ENCODE assay signal across 27 mouse cellular contexts in the genomic region with DNA sequence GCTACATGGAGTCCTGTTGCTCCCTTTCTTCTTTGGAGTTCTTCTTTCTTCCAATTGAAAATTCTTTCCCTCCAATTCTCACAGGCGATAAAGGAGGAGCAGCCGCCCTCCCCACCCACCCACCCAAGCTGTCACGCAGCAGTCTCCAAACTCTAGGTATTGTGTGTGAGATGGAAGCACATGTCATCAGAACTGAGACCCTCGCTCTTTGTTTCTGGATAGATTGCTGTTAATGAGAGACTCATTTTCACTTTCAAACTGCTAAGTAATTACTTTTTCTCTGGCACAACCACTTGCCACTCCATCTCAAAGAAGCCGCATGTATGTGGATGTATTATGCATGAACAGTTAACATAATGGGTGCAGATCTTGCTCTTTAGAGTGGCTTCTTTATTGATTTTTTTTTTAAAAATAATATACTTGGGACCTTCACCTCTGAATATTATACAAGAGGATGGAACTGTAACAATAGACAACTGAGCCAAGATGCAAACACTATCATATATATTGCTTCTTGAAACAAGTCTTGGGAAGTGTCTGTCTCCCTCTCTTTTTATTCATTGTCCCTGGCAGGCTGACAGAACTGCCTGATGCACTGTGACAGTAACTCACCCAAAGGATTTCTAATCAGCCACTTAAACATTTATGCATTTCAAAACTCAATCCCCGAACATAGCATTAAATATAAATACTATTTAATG. TPM values are rescaled to one million over a fixed set of nuclear protein-coding genes. Genes with fewer than 3 reads are reported as not detected.
DNase-seq lines count a peak whose midpoint lies in the region; ATAC-seq and TF ChIP-seq lines count a peak whose summit lies in the region.
"Had no signal": no experiment of that assay in that cellular context is flagged by ENCODE, and none has a peak within 500 bp of the region (broad histone marks: within the 10 kb centered on the region; RNA-seq: fewer than 3 reads in every experiment).

No protein-coding gene starts in this region.

- peak overlapping the region; percentile 82 for H3K27ac ChIP-seq in layer of hippocampus, adult 2 months
- peak overlapping the region; percentile 90 for H3K27ac ChIP-seq in forebrain, embryonic 14.5 days (ENCODE audit: low read depth, low read length)
- H3K27ac ChIP-seq in embryonic facial prominence, embryonic 10.5 days (replicated peaks) = no peak overlapping the region
- H3K27ac ChIP-seq: embryonic facial prominence, embryonic 13.5 days; heart, embryonic 10.5 days; heart, embryonic 15.5 days; liver, embryonic 13.5 days; neural tube, embryonic 13.5 days had no signal

- H3K9ac ChIP-seq in forebrain, embryonic 14.5 days (ENCODE audit: low read length) = no peak overlapping the region
- H3K9ac ChIP-seq: embryonic facial prominence, embryonic 13.5 days; heart, embryonic 15.5 days; liver, embryonic 13.5 days; neural tube, embryonic 13.5 days had no signal

- H3K4me3 ChIP-seq in layer of hippocampus, adult 2 months = no peak overlapping the region
- H3K4me3 ChIP-seq in forebrain, embryonic 14.5 days (ENCODE audit: low read depth, low read length) = no peak overlapping the region
- H3K4me3 ChIP-seq in embryonic facial prominence, embryonic 10.5 days = no peak overlapping the region
- H3K4me3 ChIP-seq: embryonic facial prominence, embryonic 13.5 days; heart, embryonic 10.5 days; heart, embryonic 15.5 days; liver, embryonic 13.5 days; megakaryocyte, embryonic 14.5 days; neural tube, embryonic 13.5 days had no signal

- DNase-seq in layer of hippocampus, adult 2 months (ENCODE audit: low spot score in 2 of 2) = no peak
- DNase-seq in layer of hippocampus, adult 8-10 months (ENCODE audit: low spot score in 2 of 2) = no peak
- DNase-seq in brain, embryonic 18.5 days (ENCODE audit: low read depth, low spot score) = peak; percentile 64
- DNase-seq in forebrain, embryonic 14.5 days (ENCODE audit: low spot score) = peak; percentile 93
- peak; percentile 47 for DNase-seq in retina, postnatal 1 day
- no peak for DNase-seq in embryonic facial prominence, embryonic 10.5 days (ENCODE audit: low spot score)
- no peak for DNase-seq in liver
- DNase-seq: adrenal gland, adult 2 months; adrenal gland, postnatal 36 days; cerebellum, adult 9-10 months; cerebellum, postnatal 36 days; gastrocnemius, postnatal 14 days; kidney, adult 11 months; kidney, postnatal 25 days; left cerebral cortex, postnatal 4 days; liver, embryonic 13.5 days; lung, adult 18-20 months; lung, postnatal 4 days; right cerebral cortex, postnatal 14 days; thymus, postnatal 4 days had no signal

- TF ChIP-seq CTCF in layer of hippocampus, adult 2 months (conservative IDR thresholded peaks at IDR 0.05) = no peak

- H3K27me3 ChIP-seq in forebrain, embryonic 14.5 days (replicated peaks; ENCODE audit: control insufficient read depth, insufficient read depth, low read length) = no peaks in the 10 kb centered on the region
- no peaks in the 10 kb centered on the region for H3K27me3 ChIP-seq in embryonic facial prominence, embryonic 10.5 days (replicated peaks; ENCODE audit: low read depth, poor library complexity, severe bottlenecking)
- H3K27me3 ChIP-seq: embryonic facial prominence, embryonic 13.5 days; heart, embryonic 15.5 days; liver, embryonic 13.5 days had no signal

- H3K4me2 ChIP-seq in forebrain, embryonic 14.5 days (ENCODE audit: low read length) = no peak overlapping the region
- H3K4me2 ChIP-seq: embryonic facial prominence, embryonic 13.5 days; heart, embryonic 15.5 days; liver, embryonic 13.5 days; neural tube, embryonic 13.5 days had no signal

- H3K36me3 ChIP-seq in forebrain, embryonic 14.5 days (ENCODE audit: control insufficient read depth, insufficient read depth, low read length) = no peaks in the 10 kb centered on the region
- H3K36me3 ChIP-seq in embryonic facial prominence, embryonic 10.5 days (replicated peaks) = no peaks in the 10 kb centered on the region
- H3K36me3 ChIP-seq: embryonic facial prominence, embryonic 13.5 days; heart, embryonic 10.5 days; heart, embryonic 15.5 days; liver, embryonic 13.5 days; neural tube, embryonic 13.5 days had no signal

- 23% methylated on average over 6 of the region's 6 CpGs for WGBS in forebrain, embryonic 14.5 days
- 92% methylated on average over 6 of the region's 6 CpGs for WGBS in embryonic facial prominence, embryonic 10.5 days

- H3K9me3 ChIP-seq in forebrain, embryonic 14.5 days (replicated peaks; ENCODE audit: control insufficient read depth, low read length) = no peaks in the 10 kb centered on the region
- H3K9me3 ChIP-seq in embryonic facial prominence, embryonic 10.5 days = no peaks in the 10 kb centered on the region
- H3K9me3 ChIP-seq: embryonic facial prominence, embryonic 13.5 days; heart, embryonic 10.5 days; heart, embryonic 15.5 days; liver, embryonic 13.5 days; megakaryocyte, embryonic 14.5 days; neural tube, embryonic 13.5 days had no signal

- H3K4me1 ChIP-seq in forebrain, embryonic 14.5 days (ENCODE audit: control insufficient read depth, insufficient read depth, low read length) = peaks cover 36% of the 10 kb centered on the region
- H3K4me1 ChIP-seq in embryonic facial prominence, embryonic 10.5 days = peaks cover 17% of the 10 kb centered on the region; the same call in 1 of the 2 replicates
- H3K4me1 ChIP-seq: heart, embryonic 10.5 days; heart, embryonic 15.5 days; liver, embryonic 13.5 days; megakaryocyte, embryonic 14.5 days had no signal

- peak; percentile 81 for ATAC-seq in forebrain, embryonic 14.5 days
- ATAC-seq: CD4-positive, CD25-positive, alpha-beta regulatory T cell, adult 4 months; lung, postnatal 0 days had no signal

RNA-seq across cellular contexts. Expression of gene Shtn1, which starts 21.8 kb away (rescaled TPM):
- 10 to 100 TPM; 21.7 to 22.9 TPM for total RNA-seq in layer of hippocampus, adult 2 months (2021)
- total RNA-seq in layer of hippocampus, adult 8-10 months (2022) = 10 to 100 TPM; 24.6 to 29.8 (median 26.3) TPM
- 48.3 and 61.8 TPM in 2 replicates for polyA plus RNA-seq in forebrain, embryonic 14.5 days (2014; fragmentation: Nextera tagmentation; extraction: Ambion mirVana)
- 2.6 and 3.0 TPM in 2 replicates for polyA plus RNA-seq in embryonic facial prominence, embryonic 10.5 days (2016; fragmentation: Nextera tagmentation; extraction: Ambion mirVana)

Comparison
In these comparisons a context has a peak if more than half of its experiments do, and no peak if none do; other contexts are left out.
1. DNase-seq: peak in brain, embryonic 18.5 days (single experiment), forebrain, embryonic 14.5 days (single experiment) and retina, postnatal 1 day (single experiment); none in layer of hippocampus, adult 2 months (0 of 2), layer of hippocampus, adult 8-10 months (0 of 2), embryonic facial prominence, embryonic 10.5 days (single experiment) and liver (single experiment).